Mouse (Mus musculus): Measurements from ENCODE around the gene Acap3. TPM values are rescaled to one million over a fixed set of nuclear protein-coding genes. Genes with fewer than 3 reads are reported as not detected.
A peak's percentile ranks its signal among the peaks of the same experiment; 100 is the strongest.

Acap3 gene
- polyA plus RNA-seq, 1 experiment from 2014 or later, result 62.3 TPM

DNA sequence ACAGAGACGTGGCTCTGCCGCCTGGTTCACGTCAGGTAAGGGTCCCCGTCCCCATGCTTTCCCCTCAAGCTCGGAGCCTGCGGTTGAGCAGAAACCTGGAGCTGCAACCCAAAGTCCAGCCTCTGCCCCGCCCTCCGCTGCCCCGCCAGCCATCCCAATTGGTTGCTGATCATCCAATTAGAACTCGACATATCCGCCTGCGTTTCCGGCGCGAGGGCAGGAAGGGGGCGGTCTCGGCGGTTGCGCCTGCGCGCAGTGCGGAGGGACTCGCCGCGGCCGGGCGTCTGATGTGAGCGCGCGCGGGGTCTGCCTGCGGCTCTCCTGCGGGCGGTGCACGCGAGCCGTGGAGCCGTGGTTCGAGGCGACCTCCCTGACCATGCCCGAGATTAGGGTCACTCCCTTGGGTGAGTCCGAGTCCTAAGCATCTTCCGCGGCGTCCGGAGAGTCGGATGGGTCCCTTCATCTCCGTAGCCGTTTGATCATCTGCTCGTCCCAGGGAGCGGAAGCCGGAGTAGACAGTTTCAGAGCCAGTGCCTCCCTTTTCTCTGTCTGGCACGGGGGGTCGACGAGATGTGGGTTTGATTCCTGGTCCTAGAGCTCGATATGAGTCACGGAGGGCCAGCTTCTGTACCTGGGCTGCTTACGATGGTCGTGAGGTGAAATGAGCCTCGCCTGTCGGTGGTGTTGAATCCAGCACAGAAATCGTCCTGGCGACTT lies 22.1 kb upstream of the Acap3 start, which contains the start of the genes Cptp and Ints11:
Gene Cptp, minus strand, starts transcription at position 124 of the 717 bp plus-strand sequence.
Gene Ints11, plus strand, starts transcription at position 230 of the 717 bp plus-strand sequence.
- under 1% methylated on average over 63 of the region's 63 CpGs for WGBS
- peak; percentile 97 for ATAC-seq
- peak within 1 kb of the TSS; percentile 96 for H3K4me2 ChIP-seq (ENCODE audit: low read length)
- peak within 1 kb of the TSS; percentile 72 for H3K4me3 ChIP-seq (ENCODE audit: low read length)
- H3K4me1 ChIP-seq (ENCODE audit: control insufficient read depth, insufficient read depth, low read depth, low read length), result peaks cover 14% of the 10 kb centered on the region
- H3K36me3 ChIP-seq (ENCODE audit: control insufficient read depth, insufficient read depth, low read length), result peaks cover 25% of the 10 kb centered on the region
- no peaks in the 10 kb centered on the region for H3K9me3 ChIP-seq (ENCODE audit: control insufficient read depth, low read length)
- H3K9ac ChIP-seq (ENCODE audit: low read depth, low read length), result peak within 1 kb of the TSS; percentile 86
- H3K27ac ChIP-seq (ENCODE audit: low read depth, low read length), result peak within 1 kb of the TSS; percentile 69
- H3K27me3 ChIP-seq (replicated peaks; ENCODE audit: control insufficient read depth, insufficient read depth, low read length), result no peaks in the 10 kb centered on the region

GRCm38 (mm10) chr4:155871404-155871803 lies 20.2 kb upstream of the Acap3 start:
- H3K27me3 ChIP-seq (replicated peaks; ENCODE audit: control insufficient read depth, insufficient read depth, low read length), result no peaks in the 10 kb centered on the region
- 95% methylated on average over 7 of the region's 7 CpGs for WGBS
- peaks cover 14% of the 10 kb centered on the region for H3K4me1 ChIP-seq (ENCODE audit: control insufficient read depth, insufficient read depth, low read depth, low read length)
- no peak overlapping the region for H3K4me2 ChIP-seq (ENCODE audit: low read length)
- ATAC-seq, result no peak
- peaks cover 21% of the 10 kb centered on the region for H3K36me3 ChIP-seq (ENCODE audit: control insufficient read depth, insufficient read depth, low read length)
- no peak overlapping the region for H3K9ac ChIP-seq (ENCODE audit: low read depth, low read length)
- H3K27ac ChIP-seq (ENCODE audit: low read depth, low read length), result no peak overlapping the region
- H3K4me3 ChIP-seq (ENCODE audit: low read length), result no peak overlapping the region
- no peaks in the 10 kb centered on the region for H3K9me3 ChIP-seq (ENCODE audit: control insufficient read depth, low read length)

GRCm38 (mm10) chr4:155883587-155883986 lies 8.0 kb upstream of the Acap3 start:
- Histone ChIP-seq H3K27me3 (replicated peaks; ENCODE audit: control insufficient read depth, insufficient read depth, low read length) (no peaks in the 10 kb centered on the region), H3K27ac (ENCODE audit: low read depth, low read length) (no peak overlapping the region), H3K36me3 (ENCODE audit: control insufficient read depth, insufficient read depth, low read length) (peaks cover 34% of the 10 kb centered on the region), H3K4me1 (ENCODE audit: control insufficient read depth, insufficient read depth, low read depth, low read length) (no peaks in the 10 kb centered on the region), H3K4me2 (ENCODE audit: low read length) (no peak overlapping the region), H3K4me3 (ENCODE audit: low read length) (no peak overlapping the region), H3K9me3 (ENCODE audit: control insufficient read depth, low read length) (no peaks in the 10 kb centered on the region), H3K9ac (ENCODE audit: low read depth, low read length) (no peak overlapping the region)
- WGBS, result 91% methylated on average over 3 of the region's 3 CpGs
- ATAC-seq, result no peak

- H3K27ac ChIP-seq (ENCODE audit: low read depth, low read length), result no peak overlapping the region
- no peak overlapping the region for H3K4me3 ChIP-seq (ENCODE audit: low read length)
- no peak for ATAC-seq
- no peak overlapping the region for H3K9ac ChIP-seq (ENCODE audit: low read depth, low read length)
- no peaks in the 10 kb centered on the region for H3K27me3 ChIP-seq (replicated peaks; ENCODE audit: control insufficient read depth, insufficient read depth, low read length)
- no peak overlapping the region for H3K4me2 ChIP-seq (ENCODE audit: low read length)
- peaks cover 10% of the 10 kb centered on the region for H3K4me1 ChIP-seq (ENCODE audit: control insufficient read depth, insufficient read depth, low read depth, low read length)
- 98% methylated on average over 5 of the region's 5 CpGs for WGBS
- no peaks in the 10 kb centered on the region for H3K9me3 ChIP-seq (ENCODE audit: control insufficient read depth, low read length)
- peaks cover 35% of the 10 kb centered on the region for H3K36me3 ChIP-seq (ENCODE audit: control insufficient read depth, insufficient read depth, low read length)
These were observed 5.3 kb upstream of the Acap3 start for GRCm38 (mm10) chr4:155886330-155886729.

DNA sequence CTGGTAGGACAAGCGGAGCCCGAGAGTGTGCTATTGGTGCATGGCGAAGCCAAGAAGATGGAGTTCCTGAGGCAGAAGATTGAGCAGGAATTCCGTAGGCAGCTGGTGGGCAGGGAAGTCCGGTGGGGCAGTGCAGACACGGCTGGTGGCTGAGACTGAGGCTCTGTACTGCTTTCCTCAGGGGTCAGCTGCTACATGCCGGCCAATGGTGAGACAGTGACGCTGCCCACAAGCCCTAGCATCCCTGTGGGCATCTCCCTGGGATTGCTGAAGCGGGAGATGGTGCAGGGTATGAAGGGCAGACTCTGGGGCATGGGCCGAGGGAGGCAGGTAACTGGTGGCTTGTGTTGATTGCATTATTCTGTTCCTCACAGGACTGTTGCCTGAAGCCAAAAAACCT lies 3.9 kb upstream of the Acap3 start:
- peaks cover 35% of the 10 kb centered on the region for H3K36me3 ChIP-seq (ENCODE audit: control insufficient read depth, insufficient read depth, low read length)
- 87% methylated on average over 10 of the region's 10 CpGs for WGBS
- H3K4me2 ChIP-seq (ENCODE audit: low read length), result no peak overlapping the region

DNA sequence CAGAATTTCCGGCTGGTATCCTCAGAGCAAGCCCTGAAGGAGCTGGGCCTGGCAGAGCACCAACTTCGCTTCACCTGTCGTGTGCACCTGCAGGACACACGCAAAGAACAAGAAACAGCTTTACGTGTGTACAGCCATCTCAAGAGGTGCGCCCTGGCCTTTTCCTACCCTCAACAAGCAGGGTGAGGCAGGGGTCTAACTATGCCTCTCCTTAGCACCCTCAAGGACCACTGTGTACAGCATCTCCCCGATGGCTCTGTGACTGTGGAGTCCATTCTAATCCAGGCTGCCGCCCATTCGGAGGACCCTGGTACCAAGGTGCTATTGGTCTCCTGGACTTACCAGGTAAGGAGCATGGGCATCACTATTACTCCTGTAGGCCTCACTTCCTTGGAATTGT lies 3.4 kb upstream of the Acap3 start:
- H3K9me3 ChIP-seq (ENCODE audit: control insufficient read depth, low read length), result no peaks in the 10 kb centered on the region
- H3K9ac ChIP-seq (ENCODE audit: low read depth, low read length), result no peak overlapping the region
- no peak overlapping the region for H3K4me3 ChIP-seq (ENCODE audit: low read length)
- 94% methylated on average over 9 of the region's 9 CpGs for WGBS
- no peak for ATAC-seq
- no peaks in the 10 kb centered on the region for H3K27me3 ChIP-seq (replicated peaks; ENCODE audit: control insufficient read depth, insufficient read depth, low read length)
- H3K4me2 ChIP-seq (ENCODE audit: low read length), result no peak overlapping the region
- peaks cover 35% of the 10 kb centered on the region for H3K36me3 ChIP-seq (ENCODE audit: control insufficient read depth, insufficient read depth, low read length)
- no peak overlapping the region for H3K27ac ChIP-seq (ENCODE audit: low read depth, low read length)
- H3K4me1 ChIP-seq (ENCODE audit: control insufficient read depth, insufficient read depth, low read depth, low read length), result peaks cover 15% of the 10 kb centered on the region

More for the DNA sequence above, 3.9 kb upstream of the Acap3 start:
- no peak overlapping the region for H3K27ac ChIP-seq (ENCODE audit: low read depth, low read length)
- H3K9me3 ChIP-seq (ENCODE audit: control insufficient read depth, low read length), result no peaks in the 10 kb centered on the region
- no peak overlapping the region for H3K9ac ChIP-seq (ENCODE audit: low read depth, low read length)
- H3K4me3 ChIP-seq (ENCODE audit: low read length), result no peak overlapping the region
- no peaks in the 10 kb centered on the region for H3K27me3 ChIP-seq (replicated peaks; ENCODE audit: control insufficient read depth, insufficient read depth, low read length)
- peaks cover 11% of the 10 kb centered on the region for H3K4me1 ChIP-seq (ENCODE audit: control insufficient read depth, insufficient read depth, low read depth, low read length)
- ATAC-seq, result no peak

GRCm38 (mm10) chr4:155889316-155889715 lies 2.3 kb upstream of the Acap3 start:
- Histone ChIP-seq H3K36me3 (ENCODE audit: control insufficient read depth, insufficient read depth, low read length) (peaks cover 35% of the 10 kb centered on the region), H3K4me1 (ENCODE audit: control insufficient read depth, insufficient read depth, low read depth, low read length) (peaks cover 27% of the 10 kb centered on the region), H3K4me2 (ENCODE audit: low read length) (no peak overlapping the region), H3K27ac (ENCODE audit: low read depth, low read length) (no peak overlapping the region), H3K27me3 (replicated peaks; ENCODE audit: control insufficient read depth, insufficient read depth, low read length) (no peaks in the 10 kb centered on the region), H3K4me3 (ENCODE audit: low read length) (no peak overlapping the region), H3K9me3 (ENCODE audit: control insufficient read depth, low read length) (no peaks in the 10 kb centered on the region), H3K9ac (ENCODE audit: low read depth, low read length) (no peak overlapping the region)
- ATAC-seq, result no peak
- WGBS, result 91% methylated on average over 5 of the region's 5 CpGs

DNA sequence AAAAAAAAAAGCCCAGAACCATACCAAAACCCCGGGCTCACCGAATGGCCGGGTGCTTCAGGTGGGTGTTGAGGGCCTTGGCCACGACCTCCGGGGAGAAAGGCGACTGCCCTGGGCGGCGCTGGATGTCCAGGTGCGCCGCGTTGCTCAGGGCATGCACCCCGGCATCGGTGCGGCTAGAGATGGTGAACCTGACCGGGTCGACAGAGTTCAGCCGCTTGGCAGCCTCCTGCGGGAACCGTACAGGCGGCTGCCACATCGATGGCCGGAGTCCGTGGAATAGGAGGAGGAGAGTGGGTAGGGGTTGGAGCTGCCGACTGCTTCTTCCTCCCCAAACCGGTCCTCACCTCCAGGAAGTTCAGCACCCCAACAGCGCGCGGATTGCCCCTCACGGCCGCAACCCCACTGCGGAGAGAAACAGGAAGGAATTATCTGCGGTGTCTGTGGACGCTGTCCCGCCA lies 581 bp upstream of the Acap3 start:
- Histone ChIP-seq H3K27ac (ENCODE audit: low read depth, low read length) (peak overlapping the region; percentile 100), H3K9ac (ENCODE audit: low read depth, low read length) (peak overlapping the region; percentile 94), H3K9me3 (ENCODE audit: control insufficient read depth, low read length) (no peaks in the 10 kb centered on the region), H3K27me3 (replicated peaks; ENCODE audit: control insufficient read depth, insufficient read depth, low read length) (no peaks in the 10 kb centered on the region), H3K36me3 (ENCODE audit: control insufficient read depth, insufficient read depth, low read length) (peaks cover 28% of the 10 kb centered on the region), H3K4me1 (ENCODE audit: control insufficient read depth, insufficient read depth, low read depth, low read length) (peaks cover 41% of the 10 kb centered on the region), H3K4me3 (ENCODE audit: low read length) (peak overlapping the region; percentile 97), H3K4me2 (ENCODE audit: low read length) (peak overlapping the region; percentile 93)
- ATAC-seq, result no peak; the same call in 1 of the 2 replicates
- under 1% methylated on average over 33 of the region's 34 CpGs for WGBS

- no peaks in the 10 kb centered on the region for H3K9me3 ChIP-seq (ENCODE audit: control insufficient read depth, low read length)
- ATAC-seq, result peak; percentile 88
- H3K9ac ChIP-seq (ENCODE audit: low read depth, low read length), result peak overlapping the region; percentile 94
- H3K4me1 ChIP-seq (ENCODE audit: control insufficient read depth, insufficient read depth, low read depth, low read length), result peaks cover 41% of the 10 kb centered on the region
- H3K4me3 ChIP-seq (ENCODE audit: low read length), result peak overlapping the region; percentile 97
- WGBS, result 0% methylated on average over 56 of the region's 56 CpGs
- no peaks in the 10 kb centered on the region for H3K27me3 ChIP-seq (replicated peaks; ENCODE audit: control insufficient read depth, insufficient read depth, low read length)
- peak overlapping the region; percentile 93 for H3K4me2 ChIP-seq (ENCODE audit: low read length)
- H3K27ac ChIP-seq (ENCODE audit: low read depth, low read length), result peak overlapping the region; percentile 100
- H3K36me3 ChIP-seq (ENCODE audit: control insufficient read depth, insufficient read depth, low read length), result peaks cover 30% of the 10 kb centered on the region
These were observed 395 bp downstream of the Acap3 start for GRCm38 (mm10) chr4:155892017-155892416.
